Mouse (Mus musculus) liver, postnatal 0 days (tissue): ENCODE results near the gene Chmp1a. TPM values are rescaled to one million over a fixed set of nuclear protein-coding genes. Genes with fewer than 3 reads are reported as not detected.
A peak's percentile ranks its signal among the peaks of the same experiment; 100 is the strongest.
"Not testable (repeated sequence)": the region's sequence is repeated elsewhere in the genome, so short reads cannot be mapped to it uniquely, and the experiment has no call there.

ENCODE experiments used
- ATAC-seq: fragments of 200-750 bp; cut with Nextera tagmentation; 2 replicates; pipeline ENCODE4 v1.8.0; 2017; ENCODE audit warnings: mild to moderate bottlenecking, moderate library complexity
- DNase-seq: peaks from one replicate; pipeline ENCODE4 v3.0.0-alpha.2; 2016
- H3K27ac ChIP-seq: fragments of 300-500 bp; sonication (generic); 2 replicates; pipeline ENCODE4 v1.5.1; 2014; ENCODE audit warnings: antibody characterized with exemption, moderate library complexity, mild to moderate bottlenecking, low read depth
- H3K27me3 ChIP-seq: fragments of 300-500 bp; sonication (generic); 2 replicates; pipeline ENCODE4 v1.6.1; 2014; ENCODE audit warnings: low read length, control low read depth, mixed read lengths; ENCODE audit not compliant: insufficient read depth
- H3K36me3 ChIP-seq: fragments of 300-500 bp; sonication (generic); replicated peaks from 2 replicates; pipeline ENCODE4 v1.6.1; 2014; ENCODE audit warnings: mild to moderate bottlenecking, control low read depth, low read length, moderate library complexity, mixed read lengths; ENCODE audit not compliant: insufficient read depth
- H3K4me1 ChIP-seq: fragments of 300-500 bp; sonication (generic); 2 replicates; pipeline ENCODE4 v1.6.1; 2014; ENCODE audit warnings: antibody characterized with exemption, mild to moderate bottlenecking, control low read depth; ENCODE audit not compliant: insufficient read depth
- H3K4me2 ChIP-seq: fragments of 300-500 bp; sonication (generic); 2 replicates; pipeline ENCODE4 v1.6.1; 2014; ENCODE audit warnings: low read depth, mild to moderate bottlenecking, low read length, moderate library complexity, mixed read lengths
- H3K4me3 ChIP-seq: fragments of 300-500 bp; sonication (generic); 2 replicates; pipeline ENCODE4 v1.5.1; 2014; ENCODE audit warnings: low read depth, low read length
- H3K9ac ChIP-seq: fragments of 300-500 bp; sonication (generic); replicated peaks from 2 replicates; pipeline ENCODE4 v1.6.1; 2014; ENCODE audit warnings: mild to moderate bottlenecking, moderate library complexity
- H3K9me3 ChIP-seq: fragments of 300-500 bp; sonication (generic); 2 replicates; pipeline ENCODE4 v1.6.1; 2016; ENCODE audit warnings: mild to moderate bottlenecking, control low read depth, low read length, mixed read lengths
- CTCF ChIP-seq: sonication (generic); IDR thresholded peaks from 2 replicates; pipeline ENCODE4 v1.5.1; 2016; ENCODE audit warnings: antibody characterized with exemption, low read depth
- EP300 ChIP-seq: IDR thresholded peaks from 2 replicates; pipeline ENCODE4 v1.6.1; 2016; ENCODE audit warnings: antibody characterized with exemption, low read depth, mild to moderate bottlenecking
- WGBS: fragments of 180-500 bp; shearing (Covaris S2); extraction: QIAGEN DNeasy Blood & Tissue Kit; methylation state at CpG from one replicate; pipeline ENCODE4 v1.1.7; 2014; ENCODE audit not compliant: insufficient replicate concordance; 5-methylcytosine and 5-hydroxymethylcytosine counted together
- polyA plus RNA-seq: library from polyadenylated mRNA; unstranded; fragments of >200 nt; fragmentation: Nextera tagmentation; extraction: Ambion mirVana; gene quantifications from 2 replicates; pipeline ENCODE4 v1.2.1, GENCODE M21; 2015

Gene Chmp1a
- 57.5 and 60.0 TPM in 2 replicates for polyA plus RNA-seq

- peak within 1 kb of the TSS; percentile 99 for H3K9ac ChIP-seq
- peak; percentile 98 for DNase-seq
- peaks cover 28% of the 10 kb centered on the region for H3K36me3 ChIP-seq
- WGBS: under 1% methylated on average over 76 of the region's 76 CpGs
- H3K4me1 ChIP-seq: peaks cover 13% of the 10 kb centered on the region
- no peaks in the 10 kb centered on the region for H3K27me3 ChIP-seq
- peak within 1 kb of the TSS; percentile 92 for H3K4me2 ChIP-seq
- peak within 1 kb of the TSS; percentile 98 for H3K4me3 ChIP-seq
- TF ChIP-seq CTCF (peak; percentile 73), EP300 (peak; percentile 42; the same call in 1 of the 2 replicates)
- H3K27ac ChIP-seq: peak within 1 kb of the TSS; percentile 86
- peak; percentile 95 for ATAC-seq
- no peaks in the 10 kb centered on the region for H3K9me3 ChIP-seq
Observed at GRCm38 (mm10) chr8:123212321-123213117, at the start of gene Chmp1a, which contains the start of gene Spata33. TSS of gene Chmp1a (minus strand) at chr8:123212763. TSS of gene Spata33 (plus strand) at chr8:123212832.

- not testable (repeated sequence) for H3K9ac ChIP-seq, H3K27me3 ChIP-seq, H3K4me2 ChIP-seq, H3K4me3 ChIP-seq, DNase-seq, H3K27ac ChIP-seq, H3K9me3 ChIP-seq, ATAC-seq
- peaks cover 38% of the 10 kb centered on the region for H3K36me3 ChIP-seq
- 78% methylated on average over 7 of the region's 8 CpGs for WGBS
- H3K4me1 ChIP-seq: peaks cover 18% of the 10 kb centered on the region
Observed at GRCm38 (mm10) chr8:123257593-123257992, 45.0 kb upstream of the Chmp1a start.

GRCm38 (mm10) chr8:123257114-123257513 is 44.6 kb upstream of the Chmp1a start:
- H3K9me3 ChIP-seq: no peaks in the 10 kb centered on the region
- no peaks in the 10 kb centered on the region for H3K27me3 ChIP-seq
- DNase-seq (no peak), ATAC-seq (no peak)
- no peak overlapping the region for H3K27ac ChIP-seq
- H3K4me1 ChIP-seq: peaks cover 18% of the 10 kb centered on the region
- no peak overlapping the region for H3K4me3 ChIP-seq
- 84% methylated on average over 3 of the region's 3 CpGs for WGBS
- no peak overlapping the region for H3K4me2 ChIP-seq
- TF ChIP-seq CTCF (no peak), EP300 (no peak)
- H3K36me3 ChIP-seq: peaks cover 37% of the 10 kb centered on the region
- no peak overlapping the region for H3K9ac ChIP-seq

GRCm38 (mm10) chr8:123255170-123255569 is 42.6 kb upstream of the Chmp1a start:
- Histone ChIP-seq H3K36me3 (peaks cover 44% of the 10 kb centered on the region), H3K9me3 (no peaks in the 10 kb centered on the region), H3K4me1 (peaks cover 18% of the 10 kb centered on the region), H3K4me3 (peak overlapping the region; percentile 90), H3K27ac (peak overlapping the region; percentile 92), H3K4me2 (peak overlapping the region; percentile 77), H3K27me3 (no peaks in the 10 kb centered on the region), H3K9ac (peak overlapping the region; percentile 93)
- 62% methylated on average over 6 of the region's 6 CpGs for WGBS
- TF ChIP-seq CTCF (peak; percentile 44), EP300 (no peak)
- ATAC-seq (no peak), DNase-seq (no peak)

- whole genome bisulfite sequencing: 3% methylated on average over 93 of the region's 99 CpGs
- peaks cover 36% of the 10 kb centered on the region for H3K36me3 ChIP-seq
- DNase-seq: peak; percentile 92
Observed at GRCm38 (mm10) chr8:123254099-123254885, 41.7 kb upstream of the Chmp1a start, which contains the start of the genes Zfp276 and Vps9d1. TSS of gene Zfp276 (plus strand) at chr8:123254195. TSS of gene Vps9d1 (minus strand) at chr8:123254348.

More at GRCm38 (mm10) chr8:123254099-123254885, 41.7 kb upstream of the Chmp1a start, which contains the start of the genes Zfp276 and Vps9d1:
- peak within 1 kb of the TSS; percentile 77 for H3K4me2 ChIP-seq
- H3K27me3 ChIP-seq: no peaks in the 10 kb centered on the region
- peak within 1 kb of the TSS; percentile 92 for H3K27ac ChIP-seq
- H3K4me1 ChIP-seq: peaks cover 18% of the 10 kb centered on the region
- no peak for TF ChIP-seq EP300
- TF ChIP-seq CTCF: peak; percentile 9; the same call in 1 of the 2 replicates
- peak; percentile 97 for ATAC-seq
- no peaks in the 10 kb centered on the region for H3K9me3 ChIP-seq
- peak within 1 kb of the TSS; percentile 90 for H3K4me3 ChIP-seq
- peak within 1 kb of the TSS; percentile 93 for H3K9ac ChIP-seq
